Mouse (Mus musculus): ENCODE data around the gene Trp53bp1.

DNA sequence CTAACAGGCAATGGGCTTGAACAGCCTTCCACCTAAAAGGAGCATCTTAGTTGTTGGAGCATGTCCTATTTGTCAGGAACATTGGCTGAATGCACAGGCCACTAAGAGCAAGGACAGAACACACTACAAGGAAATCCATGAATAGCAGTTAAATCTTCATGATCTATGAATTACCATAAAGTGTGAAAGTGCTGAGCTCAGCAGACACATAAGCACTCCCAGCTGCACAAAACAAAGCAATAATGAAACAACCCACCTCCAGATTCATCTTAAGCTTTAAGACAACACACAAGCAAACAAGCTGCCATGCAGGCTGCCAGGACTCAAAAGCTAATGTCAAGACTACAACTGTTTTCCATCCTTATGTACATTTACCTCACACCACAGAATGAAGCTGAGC, 52.0 kb downstream of the Trp53bp1 start:
- TF ChIP-seq CTCF (IDR thresholded peaks at IDR 0.05; ENCODE audit: low read depth, low read length) (no peak), POLR2A (IDR thresholded peaks at IDR 0.05; ENCODE audit: extremely low read depth, insufficient read depth, low read length) (no peak)
